Mouse (Mus musculus) neural tube, embryonic 10.5 days (tissue): Measurements from ENCODE around the gene Pde6g.

Experiments used
- DNase-seq: peaks from one replicate; pipeline ENCODE4 v3.0.0-alpha.2; 2017; ENCODE audit warnings: low spot score; ENCODE audit errors: extremely low spot score

Gene Pde6g

GRCm38 (mm10) chr11:120453306-120453705 is at the start of gene Pde6g:
TSS of gene Pde6g (minus strand) at chr11:120453500.
- no peak for DNase-seq

DNA sequence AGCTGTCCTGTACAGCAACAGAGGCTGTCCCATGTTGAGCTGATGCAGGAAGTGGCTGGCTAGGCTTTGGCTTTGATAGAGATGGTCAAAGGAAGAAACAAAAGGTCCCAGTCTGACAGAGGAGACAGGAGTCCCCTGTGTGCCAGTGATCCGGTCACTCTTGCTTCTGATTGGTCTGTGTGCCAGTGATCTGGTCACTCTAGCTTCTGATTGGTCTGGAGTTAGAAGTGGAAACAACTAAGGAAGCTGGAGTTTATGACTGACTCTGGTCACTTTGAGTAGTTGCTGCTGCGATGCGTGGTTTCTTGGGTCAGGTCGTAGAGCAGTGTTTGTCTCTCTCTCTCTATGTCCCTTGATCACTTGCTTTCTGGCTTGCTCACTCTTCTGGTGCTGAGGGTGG is 48.4 kb upstream of the Pde6g start:
- DNase-seq = no peak

GRCm38 (mm10) chr11:120501018-120501417 is 47.7 kb upstream of the Pde6g start:
- no peak for DNase-seq

DNA sequence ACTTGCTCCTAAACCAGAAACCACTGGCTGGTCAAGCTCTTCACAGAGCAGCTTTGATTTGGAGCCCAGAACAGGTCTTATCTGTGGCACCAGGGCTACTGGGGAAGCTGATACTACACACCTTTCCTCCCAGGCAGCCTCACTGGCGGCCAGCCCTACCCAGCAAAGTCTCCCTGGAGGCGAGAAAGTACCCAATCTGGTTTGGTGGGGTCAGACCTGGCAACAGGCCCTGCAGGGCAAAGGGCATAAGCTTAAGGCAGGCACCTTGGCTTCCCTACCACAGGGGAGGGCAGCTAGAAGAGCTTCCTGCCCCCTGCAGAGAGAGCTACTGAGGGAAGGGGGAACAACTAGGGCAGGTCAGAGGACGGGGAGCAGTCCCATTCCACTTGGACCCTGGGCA is 47.1 kb upstream of the Pde6g start:
- DNase-seq = no peak

- no peak for DNase-seq
These were observed 46.6 kb upstream of the Pde6g start for GRCm38 (mm10) chr11:120499894-120500293.

DNA sequence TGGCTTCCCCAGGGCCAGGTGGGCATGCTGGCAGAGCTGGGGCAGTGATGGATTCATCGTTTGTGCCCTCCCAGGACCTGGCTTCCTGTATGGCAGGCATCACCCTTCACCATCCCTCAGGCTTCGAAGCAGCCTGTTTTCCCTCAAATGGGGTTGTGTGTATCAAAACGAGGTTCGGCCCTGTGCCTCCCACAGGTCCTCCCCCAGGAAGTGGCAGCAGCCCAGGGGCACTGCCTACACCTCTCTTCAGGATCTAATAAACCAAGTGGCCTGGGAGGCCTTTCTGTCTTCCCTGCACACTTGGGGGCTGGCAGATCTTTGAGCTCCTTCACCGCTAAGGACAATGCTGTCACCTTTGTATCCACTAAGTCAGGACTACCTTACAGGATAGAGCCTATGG is 45.6 kb upstream of the Pde6g start:
- no peak for DNase-seq

GRCm38 (mm10) chr11:120498226-120498625 is 44.9 kb upstream of the Pde6g start:
- no peak for DNase-seq

DNA sequence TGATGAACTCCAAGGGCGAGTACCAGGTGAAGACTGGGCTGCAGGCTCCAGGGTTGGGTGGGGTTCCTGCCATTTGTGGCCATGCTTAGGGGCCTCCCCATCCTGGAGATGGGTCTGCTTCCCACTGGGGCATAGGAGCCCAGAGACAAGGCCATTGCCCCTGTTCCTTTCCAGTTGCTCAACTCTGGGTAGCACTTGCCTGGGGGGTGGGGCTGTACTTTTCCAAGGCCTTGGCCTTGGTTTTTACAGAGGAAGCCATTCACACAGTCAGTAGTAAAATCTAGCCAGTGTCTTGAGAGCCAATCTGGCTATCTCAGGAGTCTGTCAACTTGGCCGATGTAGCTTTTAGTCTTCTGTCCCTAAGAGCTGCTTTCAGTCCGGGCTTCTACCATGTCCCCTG is 44.1 kb upstream of the Pde6g start:
- no peak for DNase-seq

GRCm38 (mm10) chr11:120493911-120494310 is 40.6 kb upstream of the Pde6g start:
- DNase-seq = no peak

GRCm38 (mm10) chr11:120493351-120493750 is 40.1 kb upstream of the Pde6g start:
- no peak for DNase-seq

GRCm38 (mm10) chr11:120492878-120493203 is 39.5 kb upstream of the Pde6g start:
- no peak for DNase-seq

GRCm38 (mm10) chr11:120492024-120492877 is 39.0 kb upstream of the Pde6g start:
- DNase-seq = peak; percentile 57

GRCm38 (mm10) chr11:120491317-120492023 is 38.2 kb upstream of the Pde6g start, which contains the start of gene Slc25a10:
TSS of gene Slc25a10 (plus strand) at chr11:120491840.
- DNase-seq = peak; percentile 90

DNA sequence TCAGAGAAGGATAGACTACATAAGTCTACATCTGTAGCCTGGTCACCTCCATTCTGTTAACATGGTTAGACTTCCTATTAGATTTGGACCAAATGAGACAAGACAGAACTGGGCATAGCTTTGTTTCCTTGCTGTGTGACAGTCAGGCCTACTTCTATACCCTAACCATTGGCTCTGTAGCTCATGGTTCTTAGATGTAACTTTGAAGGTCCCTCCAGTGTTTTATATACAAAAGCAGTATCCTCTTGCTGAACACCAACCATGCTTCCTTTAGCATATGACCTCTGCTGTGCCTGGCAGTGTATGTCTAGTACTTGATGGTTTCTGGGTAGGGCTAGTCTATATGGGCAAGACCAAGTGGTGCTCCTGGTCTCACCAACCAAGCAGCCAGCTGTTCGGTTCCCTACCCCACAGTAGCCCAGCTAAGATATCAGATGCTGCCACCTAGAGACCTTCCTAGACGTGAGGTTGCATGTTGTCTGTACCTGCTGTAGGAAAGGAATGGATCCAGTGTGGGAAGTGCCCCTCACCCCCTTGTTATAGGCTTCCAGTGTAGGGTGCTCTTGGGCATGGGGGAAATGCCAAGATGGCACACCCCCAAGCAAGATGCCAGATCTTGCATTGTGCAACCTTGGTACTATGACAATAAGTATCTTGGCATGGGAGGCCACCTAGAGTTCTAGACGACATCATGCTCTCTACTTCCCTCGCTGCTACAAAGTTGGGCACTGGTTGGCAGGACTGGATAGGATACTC is 37.2 kb upstream of the Pde6g start:
- no peak for DNase-seq

DNA sequence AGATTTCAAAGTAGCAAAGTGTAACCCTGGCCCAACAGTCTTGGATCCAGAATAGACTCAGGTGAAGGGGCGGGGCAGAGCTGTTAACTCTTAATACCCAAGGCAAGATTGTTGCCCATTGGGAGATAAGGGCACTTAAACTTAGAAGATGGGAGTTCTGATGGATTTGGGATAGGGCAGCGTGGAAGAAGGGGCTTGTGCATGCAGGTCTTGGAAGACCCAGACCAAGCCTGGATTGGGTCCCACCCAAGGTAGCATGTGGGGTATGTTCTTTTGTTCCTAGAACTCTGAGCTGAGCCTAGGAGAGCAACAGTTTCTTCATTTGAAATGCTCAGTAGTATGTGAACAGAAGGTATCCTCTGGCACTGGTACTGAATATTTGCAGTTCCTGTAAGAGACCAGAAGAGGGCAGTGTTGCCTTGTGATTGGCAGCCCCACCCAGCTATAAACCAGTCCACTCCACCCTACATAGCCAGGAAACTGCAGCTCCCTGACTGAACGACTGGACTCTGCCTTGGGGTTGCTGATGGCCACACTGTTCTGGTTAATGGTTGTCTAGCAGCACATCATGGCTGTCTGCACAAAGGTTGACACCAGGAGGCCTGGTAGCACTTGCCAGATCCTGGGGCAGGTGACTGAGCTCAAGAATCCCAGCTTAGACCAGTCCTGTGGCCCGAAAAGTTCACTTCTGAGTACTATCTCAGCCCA is 35.9 kb upstream of the Pde6g start:
- peak; percentile 62 for DNase-seq

DNA sequence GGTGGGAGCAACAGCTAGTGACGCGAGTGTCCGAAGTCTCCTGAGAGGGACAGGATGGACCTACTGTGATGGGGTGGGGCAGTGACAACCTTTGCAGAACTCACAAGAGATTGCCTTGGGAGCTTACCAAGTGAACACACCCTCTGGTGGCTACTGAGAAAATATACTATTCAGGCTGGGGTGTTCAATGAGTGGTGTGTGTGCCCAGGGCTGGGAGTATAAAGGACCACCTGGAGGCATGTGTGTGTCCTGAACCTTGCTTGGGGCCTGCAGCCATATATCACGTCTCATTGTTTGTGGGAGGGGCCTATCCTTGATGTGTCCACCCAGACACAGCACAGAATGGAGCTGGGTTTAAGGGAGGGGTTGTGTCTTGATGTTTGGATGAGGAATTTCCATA is 35.2 kb upstream of the Pde6g start:
- DNase-seq = no peak

- no peak for DNase-seq
These were observed 32.0 kb upstream of the Pde6g start for GRCm38 (mm10) chr11:120485251-120485650.

DNA sequence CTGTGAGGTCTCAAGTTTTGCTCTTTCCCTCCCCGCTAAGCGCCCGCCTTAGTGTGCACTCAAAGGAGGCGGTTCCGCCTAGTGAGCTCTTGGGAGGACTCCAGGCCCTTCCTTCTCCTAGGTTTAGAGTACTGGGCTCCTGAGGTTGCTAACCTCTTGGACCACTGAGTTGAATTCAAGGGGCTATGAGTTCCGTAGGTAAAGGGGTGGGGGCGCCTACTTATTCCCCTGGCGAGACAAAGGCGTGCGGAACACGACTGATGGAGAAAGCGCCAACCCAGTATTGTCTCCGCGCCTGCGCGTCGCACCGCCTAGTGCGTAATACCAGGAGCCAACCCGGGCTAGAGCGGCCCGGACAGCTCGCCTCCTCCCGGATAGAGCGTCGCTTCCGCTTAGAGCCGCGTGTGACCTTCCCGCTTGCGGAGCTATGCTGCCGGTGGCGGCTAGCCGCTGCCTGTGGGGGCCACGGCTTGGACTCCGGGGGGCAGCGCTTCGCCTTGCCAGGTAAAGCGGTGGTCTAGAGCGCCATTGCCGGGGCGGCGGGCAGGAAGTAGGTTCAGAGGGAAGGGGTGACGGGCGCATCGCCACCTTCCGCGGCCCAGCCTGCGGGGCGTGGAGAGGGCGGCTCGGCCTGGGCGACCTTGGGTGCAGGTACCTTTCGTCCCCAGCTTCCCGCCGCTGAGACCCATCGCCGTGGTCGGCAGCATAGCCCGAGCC is 31.1 kb upstream of the Pde6g start, which contains the start of gene Mrpl12:
TSS of gene Mrpl12 (plus strand) at position 349 of the 717 bp plus-strand sequence.
- DNase-seq = peak; percentile 90

DNA sequence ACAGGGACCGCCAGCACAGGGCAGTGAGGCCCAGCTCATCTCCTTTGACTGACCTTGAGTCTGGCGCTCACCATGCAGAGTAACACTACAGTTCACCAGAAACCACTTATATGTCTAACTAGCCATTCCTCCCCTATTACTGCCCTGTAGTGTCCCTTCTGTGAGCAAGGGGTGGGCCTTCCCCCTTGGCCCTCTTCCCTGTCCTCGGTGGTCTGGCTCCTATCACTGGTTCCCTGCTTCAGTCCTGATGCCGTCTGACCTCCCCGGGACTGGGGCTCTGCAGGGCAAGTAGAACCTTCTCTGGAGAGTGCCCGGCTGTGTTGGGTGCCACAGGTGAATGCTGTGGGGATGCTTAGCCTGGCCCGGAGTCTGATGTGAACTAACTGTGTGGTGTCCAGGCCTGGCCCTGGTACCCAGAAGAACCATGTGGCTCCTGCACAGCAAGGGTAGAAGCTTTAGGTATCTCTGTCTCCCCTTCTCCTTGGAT is 30.2 kb upstream of the Pde6g start:
- no peak for DNase-seq

DNA sequence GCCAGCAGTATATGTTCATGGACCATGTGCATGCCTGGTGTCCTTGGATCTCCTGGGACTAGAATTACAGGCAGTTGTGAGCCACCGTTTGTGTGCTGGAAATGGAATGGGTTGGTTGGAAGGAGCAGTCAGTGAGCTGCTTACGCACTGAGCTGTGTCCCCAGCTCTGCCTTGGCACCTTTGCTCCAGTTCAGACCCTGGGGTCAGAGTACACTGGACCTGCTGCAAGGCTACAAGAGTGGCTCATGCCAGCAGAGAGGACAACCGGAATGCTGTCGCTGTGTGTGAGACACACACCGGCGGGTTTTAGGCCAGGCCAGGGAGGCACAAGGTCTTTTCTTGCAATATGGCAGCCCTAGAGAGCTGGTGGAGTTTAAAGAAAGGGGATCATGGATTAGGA is 18.8 kb upstream of the Pde6g start:
- no peak for DNase-seq

DNA sequence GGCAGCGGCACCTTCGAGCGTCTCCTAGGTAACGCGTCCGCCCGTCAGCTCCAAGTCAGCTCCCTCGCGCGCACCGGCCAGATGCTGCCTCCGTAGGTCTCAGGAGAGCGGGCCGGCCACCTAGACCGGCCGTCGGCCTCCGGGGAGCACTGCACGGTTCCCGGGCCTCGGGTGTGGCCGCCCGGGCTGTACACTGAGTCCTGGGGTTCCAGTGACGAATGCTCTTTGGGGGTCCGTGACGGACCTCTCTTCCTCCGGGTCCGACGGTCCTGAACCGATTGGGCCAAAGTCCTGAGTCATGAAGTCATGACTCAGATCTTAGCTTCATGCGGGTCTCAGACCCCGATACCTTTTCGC is 14.4 kb upstream of the Pde6g start:
- DNase-seq = no peak
